Comparison of ENCODE assay signal across 9 mouse cellular contexts in the genomic region with DNA sequence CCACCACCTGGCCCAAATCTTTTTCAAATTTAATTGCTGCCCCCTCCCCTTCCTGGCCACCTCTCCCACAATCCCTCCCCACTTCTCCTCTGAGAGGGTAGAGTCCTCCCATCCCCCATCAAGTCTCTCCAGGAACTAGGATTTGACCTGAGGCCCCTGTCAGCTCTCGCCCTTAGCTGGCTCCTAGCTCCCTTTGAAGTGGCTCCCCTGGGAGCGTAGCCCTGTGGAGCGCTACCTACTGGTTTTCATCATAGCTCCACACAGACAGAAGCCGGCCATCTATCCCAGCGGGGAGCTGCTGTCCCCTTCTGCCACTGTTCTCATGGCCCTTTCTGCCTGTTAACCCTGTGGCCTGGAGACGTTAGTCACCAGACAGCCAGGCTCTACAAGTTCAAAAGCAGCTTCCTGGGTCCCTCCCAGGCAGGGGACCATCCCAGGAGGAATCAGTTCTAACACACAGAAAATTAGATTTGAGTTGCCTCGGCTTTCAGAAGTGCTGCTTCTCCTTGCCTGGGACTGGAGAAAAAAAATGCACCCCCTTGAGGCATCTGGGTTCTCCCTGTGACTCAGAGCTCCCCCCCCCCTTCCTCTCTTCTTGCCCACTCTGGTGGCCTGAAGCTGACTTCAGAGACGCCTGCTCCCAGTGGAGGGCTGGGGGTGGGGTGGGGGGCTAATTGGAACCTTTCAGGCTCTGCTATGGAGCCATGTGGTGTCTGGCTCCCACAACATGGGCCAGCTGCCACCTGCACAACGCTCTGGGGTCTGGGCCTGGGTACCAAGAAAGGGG. TPM values are rescaled to one million over a fixed set of nuclear protein-coding genes. Genes with fewer than 3 reads are reported as not detected.
A peak's percentile ranks its signal among the peaks of the same experiment; 100 is the strongest.
DNase-seq lines count a peak whose midpoint lies in the region; ATAC-seq and TF ChIP-seq lines count a peak whose summit lies in the region.
"Had no signal": no experiment of that assay in that cellular context is flagged by ENCODE, and none has a peak within 500 bp of the region (broad histone marks: within the 10 kb centered on the region; RNA-seq: fewer than 3 reads in every experiment).

No protein-coding gene starts in this region.

- TF ChIP-seq CTCF in kidney, postnatal 0 days (IDR thresholded peaks at IDR 0.05; ENCODE audit: low read depth), result peak; percentile 1; the same call in 1 of the 2 replicates
- TF ChIP-seq CTCF in hindbrain, postnatal 0 days (IDR thresholded peaks at IDR 0.05; ENCODE audit: low read depth), result no peak
- TF ChIP-seq CTCF in thymus, adult 2 months (IDR thresholded peaks at IDR 0.05; ENCODE audit: borderline replicate concordance, control insufficient read depth, extremely low read depth, insufficient read depth, low read length, poor library complexity), result no peak

- peak; percentile 32 for DNase-seq in kidney, postnatal 0 days (ENCODE audit: low spot score)
- DNase-seq in kidney, adult 8-10 months, result no peak
- peak; percentile 85 for DNase-seq in embryonic facial prominence, embryonic 10.5 days (ENCODE audit: low spot score)
- DNase-seq in hindbrain, postnatal 0 days (ENCODE audit: low spot score), result peak; percentile 50
- no peak for DNase-seq in thymus, adult 2 months
- DNase-seq in layer of hippocampus, postnatal 14 days (ENCODE audit: low spot score in 2 of 2), result no peak
- no peak for DNase-seq in spleen, postnatal 4 days (ENCODE audit: low spot score in 2 of 2)

- H3K27ac ChIP-seq in kidney, postnatal 0 days, result peak overlapping the region; percentile 58; the same call in 1 of the 2 replicates
- peak overlapping the region; percentile 89 for H3K27ac ChIP-seq in embryonic facial prominence, embryonic 10.5 days (replicated peaks)
- H3K27ac ChIP-seq in hindbrain, postnatal 0 days, result peak overlapping the region; percentile 54; the same call in 1 of the 2 replicates
- H3K27ac ChIP-seq in neural tube, embryonic 13.5 days (replicated peaks), result peak overlapping the region; percentile 96
- H3K27ac ChIP-seq in thymus, adult 2 months (ENCODE audit: control insufficient read depth, insufficient read depth, low read length), result no peak overlapping the region

- H3K9me3 ChIP-seq in kidney, postnatal 0 days (replicated peaks; ENCODE audit: low read length), result no peaks in the 10 kb centered on the region
- no peaks in the 10 kb centered on the region for H3K9me3 ChIP-seq in embryonic facial prominence, embryonic 10.5 days
- no peaks in the 10 kb centered on the region for H3K9me3 ChIP-seq in hindbrain, postnatal 0 days (ENCODE audit: low read length)
- H3K9me3 ChIP-seq in neural tube, embryonic 13.5 days, result no peaks in the 10 kb centered on the region

- no peak overlapping the region for H3K4me3 ChIP-seq in kidney, postnatal 0 days (replicated peaks; ENCODE audit: low read depth, low read length)
- peak overlapping the region; percentile 48 for H3K4me3 ChIP-seq in embryonic facial prominence, embryonic 10.5 days
- H3K4me3 ChIP-seq in hindbrain, postnatal 0 days (ENCODE audit: low read length), result no peak overlapping the region
- no peak overlapping the region for H3K4me3 ChIP-seq in neural tube, embryonic 13.5 days
- no peak overlapping the region for H3K4me3 ChIP-seq in thymus, adult 2 months (ENCODE audit: control insufficient read depth, insufficient read depth, low read length)

- peaks cover 9% of the 10 kb centered on the region for H3K36me3 ChIP-seq in kidney, postnatal 0 days (ENCODE audit: insufficient read depth, low read length)
- peaks cover 52% of the 10 kb centered on the region for H3K36me3 ChIP-seq in embryonic facial prominence, embryonic 10.5 days (replicated peaks)
- peaks cover 2% of the 10 kb centered on the region; the same call in 1 of the 2 replicates for H3K36me3 ChIP-seq in hindbrain, postnatal 0 days (ENCODE audit: insufficient read depth, low read length)
- peaks cover 18% of the 10 kb centered on the region for H3K36me3 ChIP-seq in neural tube, embryonic 13.5 days
- H3K36me3 ChIP-seq in thymus, adult 2 months (ENCODE audit: control insufficient read depth, insufficient read depth, low read length), result peaks cover 4% of the 10 kb centered on the region

- H3K9ac ChIP-seq in kidney, postnatal 0 days (ENCODE audit: low read depth, low read length), result no peak overlapping the region
- no peak overlapping the region for H3K9ac ChIP-seq in hindbrain, postnatal 0 days (replicated peaks; ENCODE audit: low read length)
- H3K9ac ChIP-seq in neural tube, embryonic 13.5 days, result peak overlapping the region; percentile 66

- H3K27me3 ChIP-seq in kidney, postnatal 0 days (ENCODE audit: insufficient read depth, low read length), result no peaks in the 10 kb centered on the region
- H3K27me3 ChIP-seq in embryonic facial prominence, embryonic 10.5 days (replicated peaks; ENCODE audit: low read depth, poor library complexity, severe bottlenecking), result no peaks in the 10 kb centered on the region
- no peaks in the 10 kb centered on the region for H3K27me3 ChIP-seq in hindbrain, postnatal 0 days (ENCODE audit: insufficient read depth, low read length)
- no peaks in the 10 kb centered on the region for H3K27me3 ChIP-seq in neural tube, embryonic 13.5 days
- no peaks in the 10 kb centered on the region for H3K27me3 ChIP-seq in thymus, adult 2 months (ENCODE audit: control insufficient read depth, insufficient read depth, low read length)
- H3K27me3 ChIP-seq: Patski had no signal

- TF ChIP-seq POLR2A in thymus, adult 2 months (IDR thresholded peaks at IDR 0.05; ENCODE audit: control insufficient read depth, extremely low read depth, insufficient read depth, low read length, poor library complexity), result no peak

- no peak for ATAC-seq in kidney, postnatal 0 days (replicated peaks; ENCODE audit: low FRiP score, low read depth)
- ATAC-seq in hindbrain, postnatal 0 days, result peak; percentile 61
- peak; percentile 79 for ATAC-seq in neural tube, embryonic 13.5 days (ENCODE audit: low read depth)

- WGBS in kidney, postnatal 0 days, result 20% methylated on average over 9 of the region's 9 CpGs
- WGBS in embryonic facial prominence, embryonic 10.5 days, result 3% methylated on average over 9 of the region's 9 CpGs
- 12% methylated on average over 9 of the region's 9 CpGs for WGBS in hindbrain, postnatal 0 days
- WGBS in neural tube, embryonic 13.5 days, result under 1% methylated on average over 9 of the region's 9 CpGs
- WGBS in thymus, adult 2 months, result 92% methylated on average over 9 of the region's 9 CpGs

- peak overlapping the region; percentile 38 for H3K4me2 ChIP-seq in kidney, postnatal 0 days (ENCODE audit: low read length)
- peak overlapping the region; percentile 21 for H3K4me2 ChIP-seq in hindbrain, postnatal 0 days (ENCODE audit: low read depth, low read length)
- H3K4me2 ChIP-seq in neural tube, embryonic 13.5 days, result peak overlapping the region; percentile 57

- peaks cover 20% of the 10 kb centered on the region for H3K4me1 ChIP-seq in kidney, postnatal 0 days (replicated peaks; ENCODE audit: insufficient read depth, low read length)
- H3K4me1 ChIP-seq in embryonic facial prominence, embryonic 10.5 days, result peaks cover 61% of the 10 kb centered on the region
- H3K4me1 ChIP-seq in hindbrain, postnatal 0 days (ENCODE audit: insufficient read depth, low read length), result peaks cover 23% of the 10 kb centered on the region
- peaks cover 60% of the 10 kb centered on the region for H3K4me1 ChIP-seq in neural tube, embryonic 13.5 days (replicated peaks)
- H3K4me1 ChIP-seq in thymus, adult 2 months (replicated peaks; ENCODE audit: control insufficient read depth, insufficient read depth, low read length), result no peaks in the 10 kb centered on the region

RNA-seq across cellular contexts. Expression of gene Tmem120a, which starts 19.5 kb away (rescaled TPM):
- polyA plus RNA-seq in kidney, postnatal 0 days (2015; fragmentation: Nextera tagmentation; extraction: Ambion mirVana), result 80.1 and 81.7 TPM in 2 replicates
- 54.7 and 59.3 TPM in 2 replicates for polyA plus RNA-seq in embryonic facial prominence, embryonic 10.5 days (2016; fragmentation: Nextera tagmentation; extraction: Ambion mirVana)
- 52.8 and 71.7 TPM in 2 replicates for total RNA-seq in hindbrain, postnatal 0 days (2014; rRNA removed)
- polyA plus RNA-seq in hindbrain, postnatal 0 days (2015; fragmentation: Nextera tagmentation; extraction: Ambion mirVana), result 83.2 and 89.7 TPM in 2 replicates
- 80.3 and 84.5 TPM in 2 replicates for polyA plus RNA-seq in neural tube, embryonic 13.5 days (2015; fragmentation: Nextera tagmentation; extraction: Ambion mirVana)
- polyA plus RNA-seq in thymus, adult 2 months (2012; rRNA removed), result 31.0 and 37.7 TPM in 2 replicates
- 10 to 100 TPM; 13.7 to 15.6 TPM for total RNA-seq in layer of hippocampus, postnatal 14 days (2021)

RNA-seq across cellular contexts. Expression of gene Styxl1, which starts 53.5 kb away (rescaled TPM):
- polyA plus RNA-seq in kidney, postnatal 0 days (2015; fragmentation: Nextera tagmentation; extraction: Ambion mirVana), result 0.53 and 0.54 TPM in 2 replicates
- polyA plus RNA-seq in embryonic facial prominence, embryonic 10.5 days (2016; fragmentation: Nextera tagmentation; extraction: Ambion mirVana), result 0.30 and 0.31 TPM in 2 replicates
- 0.10 TPM in 1 of 2 replicates, not detected in the other for total RNA-seq in hindbrain, postnatal 0 days (2014; rRNA removed)
- polyA plus RNA-seq in hindbrain, postnatal 0 days (2015; fragmentation: Nextera tagmentation; extraction: Ambion mirVana), result 0.61 and 0.69 TPM in 2 replicates
- 0.68 TPM in 1 of 2 replicates, not detected in the other for polyA plus RNA-seq in neural tube, embryonic 13.5 days (2015; fragmentation: Nextera tagmentation; extraction: Ambion mirVana)
- polyA plus RNA-seq in thymus, adult 2 months (2012; rRNA removed), result 0.33 and 0.57 TPM in 2 replicates
- total RNA-seq in layer of hippocampus, postnatal 14 days (2021), result under 1 TPM in 1 of 2 experiments, not detected in 1; 0.44 TPM

RNA-seq across cellular contexts. Expression of gene Mdh2, which starts 53.6 kb away (rescaled TPM):
- polyA plus RNA-seq in kidney, postnatal 0 days (2015; fragmentation: Nextera tagmentation; extraction: Ambion mirVana), result 752 and 801 TPM in 2 replicates
- polyA plus RNA-seq in embryonic facial prominence, embryonic 10.5 days (2016; fragmentation: Nextera tagmentation; extraction: Ambion mirVana), result 603 and 625 TPM in 2 replicates
- 165 and 169 TPM in 2 replicates for total RNA-seq in hindbrain, postnatal 0 days (2014; rRNA removed)
- 732 and 760 TPM in 2 replicates for polyA plus RNA-seq in hindbrain, postnatal 0 days (2015; fragmentation: Nextera tagmentation; extraction: Ambion mirVana)
- 607 and 633 TPM in 2 replicates for polyA plus RNA-seq in neural tube, embryonic 13.5 days (2015; fragmentation: Nextera tagmentation; extraction: Ambion mirVana)
- 619 and 638 TPM in 2 replicates for polyA plus RNA-seq in thymus, adult 2 months (2012; rRNA removed)
- total RNA-seq in layer of hippocampus, postnatal 14 days (2021), result 100 to 1,000 TPM; 463 to 479 TPM

RNA-seq across cellular contexts. Expression of gene Por, which starts 54.9 kb away (rescaled TPM):
- polyA plus RNA-seq in kidney, postnatal 0 days (2015; fragmentation: Nextera tagmentation; extraction: Ambion mirVana), result 86.4 and 92.2 TPM in 2 replicates
- 97.3 and 103 TPM in 2 replicates for polyA plus RNA-seq in embryonic facial prominence, embryonic 10.5 days (2016; fragmentation: Nextera tagmentation; extraction: Ambion mirVana)
- total RNA-seq in hindbrain, postnatal 0 days (2014; rRNA removed), result 71.7 and 71.8 TPM in 2 replicates
- polyA plus RNA-seq in hindbrain, postnatal 0 days (2015; fragmentation: Nextera tagmentation; extraction: Ambion mirVana), result 69.3 and 71.4 TPM in 2 replicates
- polyA plus RNA-seq in neural tube, embryonic 13.5 days (2015; fragmentation: Nextera tagmentation; extraction: Ambion mirVana), result 110 and 114 TPM in 2 replicates
- polyA plus RNA-seq in thymus, adult 2 months (2012; rRNA removed), result 120 and 132 TPM in 2 replicates
- 10 to 100 TPM; 81.9 to 87.8 TPM for total RNA-seq in layer of hippocampus, postnatal 14 days (2021)

Comparison
In these comparisons a context has a peak if more than half of its experiments do, and no peak if none do; other contexts are left out.
1. DNase-seq: peak in kidney, postnatal 0 days (single experiment), embryonic facial prominence, embryonic 10.5 days (single experiment) and hindbrain, postnatal 0 days (single experiment); none in kidney, adult 8-10 months (0 of 2), thymus, adult 2 months (single experiment), layer of hippocampus, postnatal 14 days (0 of 2) and spleen, postnatal 4 days (0 of 2).
2. Peak in every context shown above with its lines, with median percentiles within 50 percentile points of each other: H3K4me2 ChIP-seq.